Mouse (Mus musculus): ENCODE measurements around the gene Il1f5.

The Il1f5 gene

DNA sequence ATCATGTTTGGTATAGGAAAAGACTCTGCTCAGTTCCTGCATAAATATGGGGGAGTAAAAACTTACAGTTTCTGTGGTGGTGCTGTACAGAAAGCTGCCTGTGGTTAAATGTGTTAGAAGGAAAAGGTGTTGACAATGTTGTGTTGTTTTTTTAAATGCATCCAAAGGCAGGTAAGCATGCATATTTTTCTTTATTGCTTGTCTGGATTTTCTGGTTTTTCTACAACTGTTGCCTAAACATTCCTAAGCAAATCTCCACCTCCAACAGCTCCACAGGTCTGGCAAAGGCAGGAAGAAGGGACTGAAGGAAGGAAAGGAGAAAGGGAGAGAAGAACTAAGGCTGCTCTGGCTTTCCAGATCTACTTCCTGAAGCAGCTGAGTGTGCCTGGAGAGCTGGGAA lies at the start of gene Il1f5:
Il1f5 (plus strand) TSS at position 301 of the 400 bp plus-strand sequence.
- no peak for DNase-seq (ENCODE audit: extremely low spot score)

DNA sequence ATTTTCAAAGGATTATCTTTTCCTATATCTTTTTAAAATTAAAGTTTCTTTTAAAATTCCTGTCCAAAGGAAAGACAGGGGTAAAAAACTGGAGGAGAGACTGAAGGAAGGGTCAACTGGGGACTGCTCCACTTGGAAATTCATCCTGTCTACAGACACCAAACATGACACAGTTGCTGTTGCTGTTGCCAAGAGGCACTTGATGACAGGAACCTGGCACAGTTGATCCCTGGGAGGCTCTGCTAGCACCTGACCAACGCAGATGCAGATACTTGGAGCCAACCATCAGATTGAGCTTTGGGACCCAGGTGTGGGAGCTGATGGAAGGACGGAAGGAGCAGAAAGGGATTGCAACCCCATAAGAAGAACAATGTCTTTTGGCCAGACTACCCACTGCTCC lies 49.6 kb upstream of the Il1f5 start:
- DNase-seq (ENCODE audit: extremely low spot score) = no peak

DNA sequence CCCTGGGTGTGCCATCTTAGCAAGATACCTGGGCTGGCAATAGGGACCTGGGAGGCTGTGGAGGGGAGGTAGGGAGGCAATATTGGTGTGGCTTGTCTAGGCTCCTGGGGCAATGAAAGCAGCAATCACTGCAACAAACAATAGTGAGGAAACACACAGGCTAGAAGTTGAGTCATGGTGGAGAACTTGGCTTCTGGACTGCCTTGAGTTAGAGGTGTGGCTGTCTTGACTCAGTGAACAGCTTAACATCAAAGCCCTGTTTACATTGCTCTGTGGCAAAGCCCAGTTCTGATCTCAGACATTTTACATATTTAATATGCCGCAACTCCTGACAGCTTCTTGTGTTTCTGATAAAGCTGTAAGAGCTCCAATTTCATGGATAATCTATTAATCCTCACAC lies 9.3 kb upstream of the Il1f5 start:
- no peak for DNase-seq (ENCODE audit: extremely low spot score)

GRCm38 (mm10) chr2:24273619-24274018 lies 3.1 kb upstream of the Il1f5 start:
- no peak for DNase-seq (ENCODE audit: extremely low spot score)

- DNase-seq (ENCODE audit: extremely low spot score) = no peak
These were observed 1.6 kb upstream of the Il1f5 start for GRCm38 (mm10) chr2:24275146-24275545.

DNA sequence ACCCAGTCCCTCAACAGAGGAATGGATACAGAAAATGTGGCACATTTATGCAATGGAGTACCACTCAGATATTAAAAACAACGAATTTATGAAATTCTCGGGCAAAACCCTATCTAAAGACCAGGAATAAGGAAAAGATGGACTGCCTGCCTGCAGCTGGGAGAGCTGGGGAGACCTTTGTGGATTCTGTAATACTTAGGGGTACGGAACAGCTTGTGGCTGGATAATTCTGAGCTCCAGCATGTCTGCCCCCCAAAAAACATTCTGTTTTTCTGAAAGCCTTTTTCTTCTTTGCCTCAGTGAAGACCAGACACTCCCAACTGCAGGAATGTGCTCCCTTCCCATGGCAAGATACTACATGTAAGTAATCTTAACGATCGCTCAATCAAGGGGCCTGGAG lies 14.1 kb downstream of the Il1f5 start, which contains the start of gene Il1f10:
Il1f10 (plus strand) TSS at position 301 of the 400 bp plus-strand sequence.
- DNase-seq (ENCODE audit: extremely low spot score) = no peak

DNA sequence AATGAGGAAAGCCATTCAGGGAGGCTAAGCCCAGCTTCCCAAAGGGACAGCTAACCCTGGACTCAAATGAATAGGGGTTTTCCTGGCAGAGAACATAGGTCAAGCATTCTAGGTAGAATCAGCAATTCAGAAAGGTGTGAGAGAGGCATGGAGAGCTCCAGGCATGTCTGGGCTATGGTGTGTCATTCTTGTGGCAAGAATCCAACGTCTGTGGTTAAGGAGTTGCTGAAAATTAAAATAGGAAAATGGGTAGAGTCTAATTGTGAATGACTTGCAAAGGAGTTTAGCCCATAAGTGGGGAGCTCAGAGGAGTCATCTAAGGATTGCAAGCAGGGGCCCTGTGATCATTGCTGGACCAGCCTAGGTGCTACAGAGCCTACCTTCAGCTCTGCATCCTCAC lies 17.9 kb downstream of the Il1f5 start:
- DNase-seq (ENCODE audit: extremely low spot score) = no peak

- peak; percentile 69 for DNase-seq (ENCODE audit: extremely low spot score)
These were observed 20.1 kb downstream of the Il1f5 start for GRCm38 (mm10) chr2:24296837-24297236.

DNA sequence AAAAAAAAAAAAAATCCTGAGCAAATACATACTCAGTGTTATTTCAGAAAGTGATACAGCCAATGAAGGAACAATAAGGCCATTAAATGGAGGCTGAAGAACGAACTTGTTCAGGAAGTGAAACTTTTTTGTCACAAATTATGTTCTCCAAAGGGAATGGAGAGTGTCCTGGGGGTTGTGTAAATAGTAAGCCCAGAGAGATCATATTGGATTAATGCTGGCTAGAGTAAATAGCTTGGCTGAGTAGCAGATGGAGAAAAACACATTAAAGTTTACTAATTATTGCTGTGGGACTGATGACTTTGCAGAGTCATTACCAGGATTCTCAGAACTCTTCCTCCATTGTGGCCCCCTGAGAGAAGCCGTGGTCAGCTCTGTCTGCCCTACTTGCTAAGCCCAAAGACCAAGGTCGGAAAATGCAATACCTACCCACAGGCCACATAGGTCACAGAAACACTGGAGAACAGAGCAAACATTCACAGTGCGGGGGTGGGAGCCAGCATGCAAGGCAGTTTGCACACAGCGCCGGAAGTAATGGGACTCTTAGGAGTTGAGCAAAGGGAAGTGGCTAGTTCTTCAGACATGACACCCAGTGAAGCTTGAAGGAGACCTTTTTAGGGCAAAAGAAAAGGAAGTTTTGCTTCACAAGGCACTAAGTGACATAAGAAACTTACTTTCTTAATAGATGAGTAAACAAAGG lies 34.7 kb downstream of the Il1f5 start:
- DNase-seq (ENCODE audit: extremely low spot score) = no peak

DNA sequence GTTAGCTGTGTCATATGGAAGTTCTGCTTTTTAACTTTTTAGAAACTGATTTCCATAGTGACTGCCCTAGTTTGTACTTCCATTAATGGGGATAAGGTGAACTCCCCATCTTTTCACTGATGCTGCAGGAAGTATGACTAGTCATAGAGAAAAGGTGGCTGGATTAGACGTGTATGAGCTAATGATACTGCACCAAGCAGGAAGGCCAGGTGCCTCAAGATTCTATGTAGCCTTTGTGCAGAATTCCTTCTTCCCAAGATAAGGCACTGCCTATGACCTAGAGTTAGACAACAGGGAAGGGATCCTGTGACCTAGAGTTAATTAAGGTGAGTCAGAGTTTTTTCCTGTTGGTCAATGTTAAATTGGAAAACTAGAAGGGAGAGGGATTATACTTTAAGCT lies 40.2 kb downstream of the Il1f5 start:
- no peak for DNase-seq (ENCODE audit: extremely low spot score)

DNA sequence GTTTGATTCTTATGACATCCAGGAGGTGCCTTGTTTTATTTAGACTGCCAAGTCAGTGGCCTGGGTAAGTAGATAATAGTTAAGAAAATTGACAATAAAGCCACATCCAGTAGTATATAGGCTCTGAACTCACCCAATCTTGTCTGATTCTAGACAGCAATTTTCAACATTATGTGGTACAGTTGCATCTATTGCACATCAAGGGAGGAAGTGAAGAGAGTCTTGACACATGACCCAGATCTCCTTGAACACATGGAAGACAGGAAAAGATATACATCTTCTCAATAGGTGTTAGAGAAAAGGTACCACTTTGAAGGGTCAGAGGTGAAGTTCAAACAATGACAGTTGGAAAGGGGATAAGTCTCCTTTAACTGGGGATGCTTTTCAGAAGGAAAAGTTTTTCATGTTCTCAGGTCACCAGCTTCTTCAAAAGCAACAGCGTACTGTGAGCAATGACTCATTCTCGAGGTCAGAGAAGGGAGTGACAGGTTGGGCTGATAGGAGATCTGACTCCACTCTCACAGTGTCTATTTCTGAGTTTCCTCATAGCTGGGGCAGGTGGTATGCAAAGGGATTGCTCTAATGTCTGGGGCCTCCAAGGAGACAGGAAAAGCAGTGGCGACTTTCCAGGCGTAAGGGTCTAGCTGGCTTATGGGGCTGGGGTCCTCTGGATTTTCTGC lies 41.3 kb downstream of the Il1f5 start:
- no peak for DNase-seq (ENCODE audit: extremely low spot score)
